Mouse (Mus musculus) lung, embryonic 15.5 days (tissue): ENCODE data around the gene Wdr25. TPM values are rescaled to one million over a fixed set of nuclear protein-coding genes. Genes with fewer than 3 reads are reported as not detected.

ENCODE experiments used
- ATAC-seq: fragments of 200-750 bp; cut with Nextera tagmentation; 2 replicates; pipeline ENCODE4 v1.8.0; 2017; ENCODE audit warnings: moderate number of reproducible peaks, borderline replicate concordance; ENCODE audit not compliant: low FRiP score, low TSS enrichment; ENCODE audit errors: extremely low read depth
- H3K27ac ChIP-seq: fragments of 300-500 bp; sonication (generic); 2 replicates; pipeline ENCODE4 v1.5.1; 2015; ENCODE audit warnings: moderate library complexity, mild to moderate bottlenecking, inconsistent platforms
- H3K27me3 ChIP-seq: fragments of 300-500 bp; sonication (generic); 2 replicates; pipeline ENCODE4 v1.6.1; 2015; ENCODE audit warnings: inconsistent platforms
- H3K36me3 ChIP-seq: fragments of 300-500 bp; sonication (generic); 2 replicates; pipeline ENCODE4 v1.6.1; 2015; ENCODE audit warnings: inconsistent platforms
- H3K4me1 ChIP-seq: fragments of 300-500 bp; sonication (generic); 2 replicates; pipeline ENCODE4 v1.6.1; 2015; ENCODE audit warnings: inconsistent platforms
- H3K4me2 ChIP-seq: fragments of 300-500 bp; sonication (generic); 2 replicates; pipeline ENCODE4 v1.6.1; 2015; ENCODE audit warnings: inconsistent platforms, mild to moderate bottlenecking, moderate library complexity
- H3K4me3 ChIP-seq: fragments of 300-500 bp; sonication (generic); 2 replicates; pipeline ENCODE4 v1.5.1; 2015; ENCODE audit warnings: mild to moderate bottlenecking, inconsistent platforms
- H3K9ac ChIP-seq: fragments of 300-500 bp; sonication (generic); 2 replicates; pipeline ENCODE4 v1.6.1; 2015; ENCODE audit warnings: inconsistent platforms
- H3K9me3 ChIP-seq: fragments of 300-500 bp; sonication (generic); 2 replicates; pipeline ENCODE4 v1.6.1; 2016; ENCODE audit warnings: inconsistent platforms
- WGBS: fragments of 180-500 bp; shearing (Covaris S2); methylation state at CpG from one replicate; pipeline ENCODE4 v1.1.7; 2015; 5-methylcytosine and 5-hydroxymethylcytosine counted together
- polyA plus RNA-seq: library from polyadenylated mRNA; unstranded; fragments of >200 nt; fragmentation: Nextera tagmentation; extraction: Ambion mirVana; gene quantifications from 2 replicates; pipeline ENCODE4 v1.2.1, GENCODE M21; 2015

The Wdr25 gene
- polyA plus RNA-seq, 1 experiment from 2014 or later: 9.8 TPM

DNA sequence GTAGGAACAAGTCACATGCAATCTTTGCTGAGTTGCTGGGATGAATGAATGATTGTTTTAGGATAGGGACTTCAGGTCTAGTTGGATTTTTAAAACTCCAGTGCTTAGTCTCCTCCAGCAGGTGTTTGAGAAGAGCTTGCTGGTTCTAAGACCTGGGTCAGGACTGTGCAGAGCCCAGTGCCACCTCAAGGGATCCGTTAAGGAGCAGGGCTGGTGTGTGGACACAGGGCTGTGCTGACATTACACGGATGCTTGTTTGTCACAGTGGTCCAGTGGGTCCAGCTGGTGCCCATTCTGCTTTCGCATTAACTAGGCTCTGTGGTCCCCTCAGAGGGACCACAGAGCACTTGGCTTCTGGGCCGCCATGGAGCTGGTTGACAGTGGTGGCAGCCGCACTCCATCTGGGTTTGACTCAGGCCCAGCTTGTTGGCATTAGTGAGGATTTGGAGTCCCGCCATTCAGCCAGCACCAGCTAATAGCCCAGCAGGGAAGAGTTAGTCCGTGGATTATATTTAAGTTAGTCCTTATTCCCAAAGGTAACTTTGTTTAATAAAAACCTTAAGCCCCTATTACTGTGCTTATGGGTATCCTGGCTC, 23.1 kb downstream of the Wdr25 start:
- no peak overlapping the region for H3K27ac ChIP-seq
- no peaks in the 10 kb centered on the region for H3K36me3 ChIP-seq
- no peak for ATAC-seq
- peaks cover 4% of the 10 kb centered on the region; the same call in 1 of the 2 replicates for H3K4me1 ChIP-seq
- H3K27me3 ChIP-seq: no peaks in the 10 kb centered on the region
- 76% methylated on average over 7 of the region's 7 CpGs for WGBS
- no peak overlapping the region for H3K4me2 ChIP-seq
- no peak overlapping the region for H3K9ac ChIP-seq
- no peak overlapping the region for H3K4me3 ChIP-seq
- no peaks in the 10 kb centered on the region for H3K9me3 ChIP-seq

DNA sequence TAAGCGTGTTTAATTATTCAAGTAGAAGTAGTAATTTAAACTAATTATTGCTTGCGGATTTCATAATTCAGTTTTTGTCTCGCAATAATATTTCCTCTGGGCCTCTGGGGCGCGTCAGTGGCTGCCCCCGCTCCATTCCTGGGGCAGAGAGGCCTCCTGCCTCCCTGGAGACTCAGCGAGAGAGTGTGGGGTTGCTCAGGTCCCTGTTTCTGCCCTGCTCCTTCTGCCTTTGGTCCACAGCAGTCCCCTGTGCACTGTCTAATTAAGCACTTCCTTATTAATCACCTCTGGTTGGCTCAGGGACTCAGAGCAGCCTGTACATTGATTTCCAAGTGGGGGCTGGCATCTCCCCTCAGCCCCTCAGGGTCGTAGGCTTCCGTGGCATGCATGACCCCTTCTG, 24.1 kb downstream of the Wdr25 start:
- H3K9ac ChIP-seq: no peak overlapping the region
- no peak for ATAC-seq
- WGBS: 67% methylated on average over 9 of the region's 9 CpGs

GRCm38 (mm10) chr12:108918753-108919152, 25.3 kb downstream of the Wdr25 start:
- no peaks in the 10 kb centered on the region for H3K9me3 ChIP-seq
- no peak overlapping the region for H3K9ac ChIP-seq
- no peak overlapping the region for H3K27ac ChIP-seq
- no peaks in the 10 kb centered on the region for H3K36me3 ChIP-seq
- no peak overlapping the region for H3K4me2 ChIP-seq
- ATAC-seq: no peak
- peaks cover 4% of the 10 kb centered on the region; the same call in 1 of the 2 replicates for H3K4me1 ChIP-seq
- H3K27me3 ChIP-seq: no peaks in the 10 kb centered on the region
- 63% methylated on average over 4 of the region's 4 CpGs for WGBS
- H3K4me3 ChIP-seq: no peak overlapping the region

More for the DNA sequence above, 24.1 kb downstream of the Wdr25 start:
- Histone ChIP-seq H3K27ac (no peak overlapping the region), H3K4me3 (no peak overlapping the region), H3K27me3 (no peaks in the 10 kb centered on the region), H3K9me3 (no peaks in the 10 kb centered on the region), H3K4me1 (peaks cover 4% of the 10 kb centered on the region; the same call in 1 of the 2 replicates), H3K36me3 (no peaks in the 10 kb centered on the region), H3K4me2 (no peak overlapping the region)

DNA sequence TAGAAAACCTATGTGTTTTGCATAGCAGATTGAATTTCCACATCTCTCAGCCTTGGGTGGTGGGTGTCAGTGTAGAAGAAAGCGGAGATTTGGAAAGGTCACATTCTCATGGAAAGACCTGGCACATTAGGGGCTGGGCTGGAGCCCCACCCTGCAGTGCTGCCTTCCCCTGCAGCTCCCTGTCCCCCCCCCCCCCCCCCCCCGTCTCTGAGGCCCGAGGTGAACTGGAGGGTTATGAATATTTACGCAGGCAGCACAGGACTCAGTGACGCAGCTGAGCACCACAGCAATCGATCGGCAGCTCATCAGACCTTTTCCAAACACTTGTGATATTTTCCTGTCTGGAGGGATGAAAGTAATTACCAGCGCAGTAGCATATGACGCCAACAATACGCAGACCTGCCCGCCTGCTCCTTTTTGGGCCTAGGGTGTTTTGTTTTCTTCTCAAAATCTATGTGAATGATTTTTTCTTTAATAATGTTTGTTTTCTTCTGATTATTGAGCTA, 33.2 kb downstream of the Wdr25 start:
- H3K4me3 ChIP-seq: no peak overlapping the region
- no peaks in the 10 kb centered on the region for H3K27me3 ChIP-seq
- no peaks in the 10 kb centered on the region for H3K36me3 ChIP-seq
- H3K27ac ChIP-seq: no peak overlapping the region
- H3K4me1 ChIP-seq: 0 out of 2 replicates have a peak, but pooled peaks cover 5% of the 10 kb centered on the region
- ATAC-seq: no peak
- H3K9me3 ChIP-seq: no peaks in the 10 kb centered on the region
- no peak overlapping the region for H3K4me2 ChIP-seq
- 50% methylated on average over 8 of the region's 11 CpGs for WGBS
- H3K9ac ChIP-seq: no peak overlapping the region

DNA sequence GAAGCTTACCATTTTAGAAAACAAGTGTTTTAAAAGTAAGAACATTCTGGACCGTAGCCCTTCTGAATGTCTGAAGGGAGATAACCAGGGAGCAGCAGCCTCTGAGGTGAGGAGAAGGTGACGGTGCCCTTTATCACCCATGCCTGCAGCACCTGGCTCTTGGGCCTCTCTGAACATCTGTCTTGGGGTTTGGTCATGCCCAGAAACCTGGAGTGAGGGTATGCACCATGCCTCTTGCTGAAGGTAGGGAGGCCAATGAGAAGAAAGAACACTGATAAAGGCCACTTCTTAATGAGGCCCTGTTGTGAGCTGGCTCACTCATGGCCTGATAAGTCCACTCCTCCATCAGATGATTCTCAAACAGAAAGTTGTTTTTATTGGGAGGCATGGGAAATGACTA, 34.8 kb downstream of the Wdr25 start:
- ATAC-seq: no peak
- WGBS: 86% methylated on average over 2 of the region's 2 CpGs
- Histone ChIP-seq H3K36me3 (no peaks in the 10 kb centered on the region), H3K4me1 (0 out of 2 replicates have a peak, but pooled peaks cover 5% of the 10 kb centered on the region), H3K4me3 (no peak overlapping the region), H3K27me3 (no peaks in the 10 kb centered on the region), H3K27ac (no peak overlapping the region), H3K9ac (no peak overlapping the region), H3K9me3 (no peaks in the 10 kb centered on the region), H3K4me2 (no peak overlapping the region)

GRCm38 (mm10) chr12:108929475-108929874, 36.0 kb downstream of the Wdr25 start:
- Histone ChIP-seq H3K27ac (peak overlapping the region; percentile 63; the same call in 1 of the 2 replicates), H3K9me3 (no peaks in the 10 kb centered on the region), H3K4me2 (no peak overlapping the region), H3K27me3 (no peaks in the 10 kb centered on the region), H3K36me3 (no peaks in the 10 kb centered on the region), H3K9ac (no peak overlapping the region), H3K4me3 (no peak overlapping the region), H3K4me1 (0 out of 2 replicates have a peak, but pooled peaks cover 5% of the 10 kb centered on the region)
- 52% methylated on average over 3 of the region's 3 CpGs for WGBS
- peak; percentile 66 for ATAC-seq

DNA sequence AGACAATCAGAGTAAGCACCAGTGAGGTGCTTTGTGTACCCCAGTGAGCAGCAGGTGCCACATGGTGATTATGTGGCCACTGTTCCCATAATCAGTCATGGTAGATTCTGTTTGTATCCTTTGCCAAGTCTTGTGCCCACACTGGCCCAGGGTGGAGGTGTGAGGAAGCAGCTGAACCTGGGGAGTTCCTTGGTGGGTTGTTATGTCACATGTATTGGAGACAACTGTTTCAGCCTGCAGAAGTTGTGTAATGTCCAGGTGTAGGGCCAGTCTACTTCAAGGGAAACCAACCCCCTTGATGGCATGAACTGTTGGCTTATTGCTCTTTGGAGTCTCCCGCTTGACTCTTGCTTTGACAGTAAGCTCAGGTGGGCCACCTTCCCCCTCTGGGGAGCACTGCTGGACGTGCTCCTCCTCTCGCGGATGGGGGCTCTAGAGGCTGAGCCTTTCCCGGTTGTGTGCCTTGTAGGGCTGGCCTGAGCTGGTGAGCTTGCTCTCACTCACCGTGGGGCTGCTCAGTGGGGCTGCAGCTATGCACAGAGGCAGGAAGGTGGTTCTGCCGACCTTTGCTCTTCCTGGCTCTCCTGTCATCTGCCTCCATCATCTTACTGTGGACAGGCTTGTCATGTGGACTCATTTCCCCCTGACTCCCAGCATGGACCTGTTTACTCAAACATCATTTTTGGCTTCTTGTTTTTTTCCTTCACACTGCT, 38.1 kb downstream of the Wdr25 start:
- 62% methylated on average over 7 of the region's 7 CpGs for WGBS
- Histone ChIP-seq H3K4me1 (0 out of 2 replicates have a peak, but pooled peaks cover 5% of the 10 kb centered on the region), H3K36me3 (no peaks in the 10 kb centered on the region), H3K9ac (no peak overlapping the region), H3K4me3 (no peak overlapping the region), H3K27ac (no peak overlapping the region), H3K4me2 (no peak overlapping the region), H3K9me3 (no peaks in the 10 kb centered on the region), H3K27me3 (no peaks in the 10 kb centered on the region)
- ATAC-seq: no peak

DNA sequence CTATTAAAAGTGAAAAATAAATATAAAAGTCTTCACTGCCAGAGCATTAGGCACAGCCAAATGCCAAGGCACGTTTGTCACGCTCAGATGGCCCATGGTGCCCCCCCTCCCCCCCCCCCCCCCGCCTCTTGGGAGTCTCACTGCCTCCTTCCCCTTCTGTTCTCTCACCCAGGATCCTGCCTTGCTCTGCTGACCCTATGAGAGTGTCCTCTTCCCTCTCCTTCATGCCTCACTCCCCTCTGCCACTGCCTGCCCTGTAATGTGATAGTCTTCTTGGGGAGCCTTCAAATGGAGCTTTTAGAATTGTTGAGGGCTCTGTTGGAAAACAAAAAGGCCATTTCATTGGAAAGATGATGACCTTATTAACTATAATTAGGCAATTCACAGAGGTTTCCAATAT, 38.7 kb downstream of the Wdr25 start:
- Histone ChIP-seq H3K4me2 (no peak overlapping the region), H3K4me1 (0 out of 2 replicates have a peak, but pooled peaks cover 5% of the 10 kb centered on the region), H3K9ac (no peak overlapping the region), H3K9me3 (no peaks in the 10 kb centered on the region), H3K27me3 (no peaks in the 10 kb centered on the region), H3K4me3 (no peak overlapping the region), H3K36me3 (no peaks in the 10 kb centered on the region), H3K27ac (no peak overlapping the region)
- ATAC-seq: no peak
- 40% methylated on average over 3 of the region's 3 CpGs for WGBS

DNA sequence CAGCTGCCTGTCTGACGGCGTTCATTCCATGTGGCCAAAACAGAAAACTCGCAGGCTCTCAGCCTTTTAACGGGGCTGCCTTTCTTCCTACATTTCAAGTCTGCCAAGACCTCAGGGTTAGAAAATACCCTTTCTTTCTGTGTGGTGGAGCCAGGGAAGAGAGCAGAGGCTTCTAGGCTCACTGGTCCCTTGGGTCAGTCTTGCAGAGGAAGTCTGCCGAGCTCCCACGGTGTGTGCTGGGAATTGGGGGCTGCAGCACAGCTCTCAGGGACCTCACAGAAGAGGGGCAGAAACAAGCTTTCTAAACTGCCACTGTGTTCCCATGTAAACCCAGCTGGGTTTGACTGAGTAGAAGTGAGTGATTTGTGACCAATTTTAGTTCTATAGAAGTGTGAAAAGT, 40.8 kb downstream of the Wdr25 start:
- no peak overlapping the region for H3K4me3 ChIP-seq
- H3K36me3 ChIP-seq: no peaks in the 10 kb centered on the region
- H3K4me2 ChIP-seq: no peak overlapping the region
- H3K27me3 ChIP-seq: no peaks in the 10 kb centered on the region
- peak overlapping the region; percentile 31; the same call in 1 of the 2 replicates for H3K27ac ChIP-seq
- ATAC-seq: no peak
- WGBS: 75% methylated on average over 6 of the region's 6 CpGs
- no peaks in the 10 kb centered on the region for H3K9me3 ChIP-seq
- H3K4me1 ChIP-seq: 0 out of 2 replicates have a peak, but pooled peaks cover 5% of the 10 kb centered on the region
- H3K9ac ChIP-seq: no peak overlapping the region

DNA sequence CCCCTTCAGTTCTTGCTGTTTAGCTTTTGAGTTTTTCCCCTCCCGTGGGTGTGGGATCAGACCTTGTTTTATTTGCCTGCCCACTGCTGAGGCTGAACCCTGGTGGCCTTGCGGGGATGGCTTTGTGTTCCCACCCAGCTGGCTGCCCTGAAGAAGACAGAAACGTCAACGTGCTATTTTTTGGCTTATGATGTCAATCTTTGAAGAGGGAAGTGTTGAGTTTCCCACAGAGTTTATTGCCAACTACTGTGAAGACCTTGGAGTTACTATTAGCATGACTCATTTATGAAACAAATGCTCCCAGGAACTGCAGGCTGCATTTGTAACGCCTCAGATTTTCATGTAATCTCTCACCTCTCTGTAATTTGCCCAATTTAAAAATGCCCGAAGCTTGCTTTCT, 43.4 kb downstream of the Wdr25 start:
- Histone ChIP-seq H3K36me3 (no peaks in the 10 kb centered on the region), H3K4me3 (no peak overlapping the region), H3K27ac (no peak overlapping the region), H3K9me3 (no peaks in the 10 kb centered on the region), H3K27me3 (no peaks in the 10 kb centered on the region), H3K9ac (no peak overlapping the region), H3K4me1 (no peaks in the 10 kb centered on the region), H3K4me2 (no peak overlapping the region)
- 52% methylated on average over 6 of the region's 6 CpGs for WGBS
- no peak for ATAC-seq

DNA sequence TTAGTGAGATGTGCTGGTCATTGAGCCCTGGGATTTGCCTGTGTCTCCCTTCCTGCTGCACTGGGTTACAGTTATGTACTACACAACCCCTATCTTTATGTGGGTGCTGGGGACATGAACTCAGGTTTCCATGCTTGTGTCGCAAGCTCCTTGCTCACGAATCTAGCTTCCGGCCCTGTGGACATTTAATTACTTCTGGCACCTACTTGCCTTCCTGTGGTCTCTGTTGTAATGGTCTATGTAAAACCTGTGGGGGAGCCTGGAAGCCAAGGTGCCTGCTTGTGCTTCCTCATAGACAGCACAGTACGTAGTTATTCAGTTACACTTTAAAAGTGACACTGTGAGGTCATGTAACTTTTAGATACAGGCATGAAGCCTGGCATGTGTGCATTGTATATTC, 44.1 kb downstream of the Wdr25 start:
- Histone ChIP-seq H3K27ac (no peak overlapping the region), H3K36me3 (no peaks in the 10 kb centered on the region), H3K4me2 (no peak overlapping the region), H3K4me1 (no peaks in the 10 kb centered on the region), H3K9me3 (no peaks in the 10 kb centered on the region), H3K4me3 (no peak overlapping the region), H3K9ac (no peak overlapping the region), H3K27me3 (no peaks in the 10 kb centered on the region)
- no peak for ATAC-seq
- WGBS: 74% methylated on average over 4 of the region's 4 CpGs

- WGBS: 74% methylated on average over 5 of the region's 5 CpGs
- no peak overlapping the region for H3K27ac ChIP-seq
- ATAC-seq: no peak
These were observed 45.4 kb downstream of the Wdr25 start for GRCm38 (mm10) chr12:108938844-108939243.

More at GRCm38 (mm10) chr12:108938844-108939243, 45.4 kb downstream of the Wdr25 start:
- Histone ChIP-seq H3K9ac (no peak overlapping the region), H3K4me1 (no peaks in the 10 kb centered on the region), H3K4me3 (no peak overlapping the region), H3K4me2 (no peak overlapping the region), H3K27me3 (no peaks in the 10 kb centered on the region), H3K9me3 (no peaks in the 10 kb centered on the region), H3K36me3 (no peaks in the 10 kb centered on the region)
